Mouse (Mus musculus): ENCODE results near the gene Olfr871. TPM values are rescaled to one million over a fixed set of nuclear protein-coding genes. Genes with fewer than 3 reads are reported as not detected.

Olfr871 gene
- polyA plus RNA-seq (2014; fragmentation: Illumina TruSeq; extraction: RNeasy Lipid Tissue Mini Kit (QIAGEN cat#74804); ENCODE audit: insufficient read depth, low read depth, low replicate concordance), result not detected

GRCm38 (mm10) chr9:20211907-20212306 is at the start of gene Olfr871:
Gene Olfr871 (plus strand): TSS chr9:20212207.

GRCm38 (mm10) chr9:20173957-20174356 is 38.0 kb upstream of the Olfr871 start, which contains the start of gene Olfr870:
Gene Olfr870 (minus strand): TSS chr9:20174057.

GRCm38 (mm10) chr9:20236819-20237218 is 24.8 kb downstream of the Olfr871 start, which contains the start of gene Olfr872:
Gene Olfr872 (plus strand): TSS chr9:20237119.

Other genes starting within 250 kb of the Olfr871 start
- not detected for gene Olfr866, start 184.2 kb upstream of the Olfr871 start, polyA plus RNA-seq (2014; fragmentation: Illumina TruSeq; extraction: RNeasy Lipid Tissue Mini Kit (QIAGEN cat#74804); ENCODE audit: insufficient read depth, low read depth, low replicate concordance)
- gene Olfr867, start 154.6 kb upstream of the Olfr871 start, polyA plus RNA-seq (2014; fragmentation: Illumina TruSeq; extraction: RNeasy Lipid Tissue Mini Kit (QIAGEN cat#74804); ENCODE audit: insufficient read depth, low read depth, low replicate concordance), result not detected
- gene Olfr868, start 113.6 kb upstream of the Olfr871 start, polyA plus RNA-seq (2014; fragmentation: Illumina TruSeq; extraction: RNeasy Lipid Tissue Mini Kit (QIAGEN cat#74804); ENCODE audit: insufficient read depth, low read depth, low replicate concordance), result not detected
- gene Olfr869, start 83.2 kb upstream of the Olfr871 start, polyA plus RNA-seq (2014; fragmentation: Illumina TruSeq; extraction: RNeasy Lipid Tissue Mini Kit (QIAGEN cat#74804); ENCODE audit: insufficient read depth, low read depth, low replicate concordance), result not detected
- gene Olfr870, start 38.1 kb upstream of the Olfr871 start, polyA plus RNA-seq (2014; fragmentation: Illumina TruSeq; extraction: RNeasy Lipid Tissue Mini Kit (QIAGEN cat#74804); ENCODE audit: insufficient read depth, low read depth, low replicate concordance), result not detected
- not detected for gene Olfr872, start 24.9 kb downstream of the Olfr871 start, polyA plus RNA-seq (2014; fragmentation: Illumina TruSeq; extraction: RNeasy Lipid Tissue Mini Kit (QIAGEN cat#74804); ENCODE audit: insufficient read depth, low read depth, low replicate concordance)
- gene Olfr39, start 70.1 kb downstream of the Olfr871 start, polyA plus RNA-seq (2014; fragmentation: Illumina TruSeq; extraction: RNeasy Lipid Tissue Mini Kit (QIAGEN cat#74804); ENCODE audit: insufficient read depth, low read depth, low replicate concordance), result not detected
- not detected for gene Olfr873, start 86.3 kb downstream of the Olfr871 start, polyA plus RNA-seq (2014; fragmentation: Illumina TruSeq; extraction: RNeasy Lipid Tissue Mini Kit (QIAGEN cat#74804); ENCODE audit: insufficient read depth, low read depth, low replicate concordance)
- not detected for gene Olfr18, start 123.9 kb downstream of the Olfr871 start, polyA plus RNA-seq (2014; fragmentation: Illumina TruSeq; extraction: RNeasy Lipid Tissue Mini Kit (QIAGEN cat#74804); ENCODE audit: insufficient read depth, low read depth, low replicate concordance)
- 17.5 TPM for gene Zfp560, start 173.0 kb downstream of the Olfr871 start, polyA plus RNA-seq (2014; fragmentation: Illumina TruSeq; extraction: RNeasy Lipid Tissue Mini Kit (QIAGEN cat#74804); ENCODE audit: insufficient read depth, low read depth, low replicate concordance)
- gene Zfp26, start 248.0 kb downstream of the Olfr871 start, polyA plus RNA-seq (2014; fragmentation: Illumina TruSeq; extraction: RNeasy Lipid Tissue Mini Kit (QIAGEN cat#74804); ENCODE audit: insufficient read depth, low read depth, low replicate concordance), result 2.0 TPM

All from lung, adult 10 weeks (tissue).